Mouse (Mus musculus): ENCODE data around the gene Ssc4d. TPM values are rescaled to one million over a fixed set of nuclear protein-coding genes. Genes with fewer than 3 reads are reported as not detected.
A peak's percentile ranks its signal among the peaks of the same experiment; 100 is the strongest.

The Ssc4d gene
- polyA plus RNA-seq, 1 experiment from 2014 or later: 1.0 TPM

DNA sequence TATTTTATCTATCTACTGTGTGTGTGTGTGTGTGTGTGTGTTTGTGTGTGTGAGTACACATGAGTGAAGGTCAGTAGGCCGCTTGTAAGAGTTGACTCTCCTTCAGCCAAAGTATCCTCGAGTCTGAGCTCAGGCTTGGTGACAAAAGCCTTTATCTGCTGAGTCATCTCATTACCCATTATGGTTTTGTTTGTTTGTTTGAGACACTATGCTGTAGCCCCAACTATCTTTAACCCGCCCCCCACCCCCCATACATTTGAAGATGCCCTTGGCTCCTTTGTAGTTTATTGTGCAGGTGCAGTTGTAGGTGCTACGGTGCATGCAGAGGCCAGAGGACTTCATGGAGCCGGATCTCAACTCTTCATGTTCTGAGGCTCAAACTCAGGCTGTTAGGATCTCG lies 26.9 kb upstream of the Ssc4d start:
- 85% methylated on average over 6 of the region's 6 CpGs for WGBS

DNA sequence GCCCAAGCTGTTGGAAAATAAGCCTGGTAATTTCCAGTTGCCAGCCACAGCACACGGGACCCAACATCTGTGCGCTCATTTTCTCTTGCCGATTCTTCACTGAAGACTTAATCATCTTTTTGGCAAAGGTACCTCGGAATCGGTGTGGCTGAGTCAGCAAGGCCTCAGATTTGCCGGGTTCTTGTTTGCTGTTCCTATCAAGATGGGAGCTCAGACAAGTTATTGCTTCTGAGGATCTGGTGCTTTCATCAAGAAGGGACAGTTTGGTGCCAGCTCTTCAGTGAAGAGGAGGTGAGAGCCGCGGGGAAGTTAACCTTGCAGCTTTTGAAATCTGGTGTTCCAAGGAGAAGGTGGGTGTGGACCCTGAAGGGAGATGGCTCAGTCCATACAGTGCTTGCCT lies 21.8 kb upstream of the Ssc4d start:
- no peak for ATAC-seq (ENCODE audit: extremely low read depth, insufficient number of reproducible peaks, low FRiP score, low TSS enrichment)
- Histone ChIP-seq H3K4me2 (peak overlapping the region; percentile 92), H3K4me1 (peaks cover 13% of the 10 kb centered on the region), H3K36me3 (peaks cover 48% of the 10 kb centered on the region), H3K4me3 (peak overlapping the region; percentile 84; the same call in 1 of the 2 replicates), H3K9me3 (no peaks in the 10 kb centered on the region), H3K9ac (peak overlapping the region; percentile 93), H3K27me3 (replicated peaks) (no peaks in the 10 kb centered on the region), H3K27ac (replicated peaks) (no peak overlapping the region)
- WGBS: 79% methylated on average over 8 of the region's 8 CpGs

More for the DNA sequence above, 26.9 kb upstream of the Ssc4d start:
- H3K4me2 ChIP-seq: no peak overlapping the region
- H3K4me1 ChIP-seq: peaks cover 30% of the 10 kb centered on the region
- no peak for ATAC-seq (ENCODE audit: extremely low read depth, insufficient number of reproducible peaks, low FRiP score, low TSS enrichment)
- no peaks in the 10 kb centered on the region for H3K9me3 ChIP-seq
- H3K4me3 ChIP-seq: no peak overlapping the region
- H3K36me3 ChIP-seq: peaks cover 59% of the 10 kb centered on the region
- H3K27ac ChIP-seq (replicated peaks): no peak overlapping the region
- no peak overlapping the region for H3K9ac ChIP-seq
- no peaks in the 10 kb centered on the region for H3K27me3 ChIP-seq (replicated peaks)

DNA sequence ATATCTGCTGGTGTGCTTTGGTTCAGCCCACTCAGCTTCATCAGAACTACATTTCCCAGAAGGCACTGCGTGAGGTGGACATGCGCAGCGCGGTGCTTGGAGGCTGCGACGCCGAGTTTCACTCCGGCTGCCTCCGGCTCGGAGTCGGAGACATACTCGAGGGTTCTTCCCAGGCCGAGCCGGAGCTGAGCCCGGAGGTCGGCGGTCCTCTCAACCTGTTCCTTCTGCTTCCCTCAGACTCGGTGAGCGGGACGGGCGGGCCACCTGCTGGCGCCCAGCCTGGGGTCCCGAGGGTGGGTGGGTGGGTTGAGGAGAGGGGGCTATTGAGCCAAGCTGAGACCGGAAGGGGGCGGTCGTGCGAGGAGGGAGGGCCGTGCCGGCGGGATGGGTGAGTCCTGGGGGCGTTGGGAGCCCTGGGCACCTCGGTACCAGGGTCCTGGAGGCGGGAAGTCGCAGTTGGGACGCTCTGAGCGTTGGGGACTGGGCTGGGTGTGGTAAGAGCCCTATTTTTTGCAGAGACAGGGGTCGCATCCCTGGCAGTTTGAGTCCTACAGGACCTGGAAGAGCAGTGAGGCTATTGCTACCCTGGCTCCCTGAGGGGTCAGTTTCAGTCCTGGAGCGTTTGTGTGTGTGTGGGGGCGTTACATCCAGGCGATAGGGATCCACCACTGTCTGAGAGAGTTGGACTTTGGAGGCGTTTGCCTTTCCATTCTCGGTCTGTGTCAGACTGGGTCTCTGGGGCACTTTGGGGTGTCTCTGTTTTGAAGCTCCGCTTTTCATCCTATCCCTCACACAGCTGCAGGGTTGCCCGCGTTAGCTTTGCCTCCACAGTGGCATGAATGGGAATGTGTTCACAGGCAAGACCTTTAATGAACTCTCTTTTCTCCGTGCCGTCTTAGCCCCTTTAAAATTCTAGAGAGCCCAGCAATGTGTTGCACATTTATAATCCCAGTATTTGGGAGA lies 20.7 kb upstream of the Ssc4d start, which contains the start of gene Dtx2:
Dtx2 (plus strand) TSS at position 76 of the 963 bp plus-strand sequence.
- H3K36me3 ChIP-seq: peaks cover 40% of the 10 kb centered on the region
- peak within 1 kb of the TSS; percentile 93 for H3K9ac ChIP-seq
- H3K9me3 ChIP-seq: no peaks in the 10 kb centered on the region
- peak; percentile 79; the same call in 1 of the 2 replicates for ATAC-seq (ENCODE audit: extremely low read depth, insufficient number of reproducible peaks, low FRiP score, low TSS enrichment)
- H3K4me2 ChIP-seq: peak within 1 kb of the TSS; percentile 92
- H3K27ac ChIP-seq (replicated peaks): peak within 1 kb of the TSS; percentile 87
- H3K4me3 ChIP-seq: peak within 1 kb of the TSS; percentile 84
- H3K4me1 ChIP-seq: peaks cover 13% of the 10 kb centered on the region
- 2% methylated on average over 46 of the region's 47 CpGs for WGBS
- H3K27me3 ChIP-seq (replicated peaks): no peaks in the 10 kb centered on the region

DNA sequence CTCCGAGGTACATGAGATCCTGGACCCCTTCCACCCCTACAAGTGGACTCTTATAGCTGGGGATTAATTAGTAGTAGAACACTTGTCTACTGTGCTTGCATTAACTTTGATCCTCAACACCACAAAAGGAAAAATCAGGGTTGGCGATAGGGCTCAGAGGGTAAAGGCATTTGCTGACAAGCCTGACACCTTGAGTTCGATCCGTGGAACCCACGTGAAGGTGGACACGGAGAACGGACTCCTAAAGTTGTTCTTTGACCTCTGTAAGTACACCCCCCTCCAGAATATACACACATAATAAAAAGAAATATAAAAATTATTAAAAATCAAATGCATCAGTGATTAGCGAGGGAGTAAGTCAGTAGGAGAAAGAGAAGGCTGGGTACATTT lies 20.0 kb upstream of the Ssc4d start:
- Histone ChIP-seq H3K36me3 (peaks cover 33% of the 10 kb centered on the region), H3K9me3 (no peaks in the 10 kb centered on the region), H3K9ac (no peak overlapping the region), H3K4me3 (peak overlapping the region; percentile 84; the same call in 1 of the 2 replicates), H3K4me2 (peak overlapping the region; percentile 92; the same call in 1 of the 2 replicates), H3K27me3 (replicated peaks) (no peaks in the 10 kb centered on the region), H3K27ac (replicated peaks) (no peak overlapping the region), H3K4me1 (peaks cover 13% of the 10 kb centered on the region)
- 56% methylated on average over 8 of the region's 8 CpGs for WGBS
- ATAC-seq (ENCODE audit: extremely low read depth, insufficient number of reproducible peaks, low FRiP score, low TSS enrichment): 0 out of 2 replicates have a peak, but pooled peaks have one; percentile 20

DNA sequence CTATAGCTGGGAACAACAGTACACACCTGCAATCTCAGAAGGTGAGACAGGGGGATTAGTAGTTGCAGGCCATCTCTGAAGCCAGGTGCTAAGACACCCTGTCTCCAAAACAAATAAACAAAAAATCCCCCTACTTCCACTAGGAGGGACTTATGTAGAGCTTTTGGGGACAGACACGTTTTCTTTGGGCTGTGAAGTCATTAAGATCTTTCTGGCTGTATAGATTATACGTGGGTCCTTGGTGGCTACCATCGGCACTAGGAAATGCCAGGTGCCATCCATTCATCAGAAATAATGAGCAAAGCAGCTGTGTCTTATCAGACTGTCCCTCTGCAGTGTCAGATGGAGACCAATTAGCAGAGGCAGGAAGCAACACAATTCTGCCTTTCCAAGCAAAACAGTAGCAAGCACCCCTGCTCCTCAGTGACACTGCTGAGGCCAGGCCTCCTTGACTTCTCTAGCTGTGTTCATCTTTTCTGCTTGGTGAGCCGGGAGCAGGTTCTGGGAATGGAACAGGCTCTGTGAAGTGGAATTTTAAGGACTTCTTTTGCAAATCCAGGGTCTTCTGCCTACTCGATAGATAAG lies 19.1 kb upstream of the Ssc4d start:
- Histone ChIP-seq H3K4me3 (no peak overlapping the region), H3K9me3 (no peaks in the 10 kb centered on the region), H3K27ac (replicated peaks) (no peak overlapping the region), H3K4me1 (peaks cover 13% of the 10 kb centered on the region), H3K9ac (no peak overlapping the region), H3K4me2 (no peak overlapping the region), H3K36me3 (peaks cover 24% of the 10 kb centered on the region), H3K27me3 (replicated peaks) (no peaks in the 10 kb centered on the region)
- WGBS: 45% methylated on average over 5 of the region's 5 CpGs
- no peak for ATAC-seq (ENCODE audit: extremely low read depth, insufficient number of reproducible peaks, low FRiP score, low TSS enrichment)

DNA sequence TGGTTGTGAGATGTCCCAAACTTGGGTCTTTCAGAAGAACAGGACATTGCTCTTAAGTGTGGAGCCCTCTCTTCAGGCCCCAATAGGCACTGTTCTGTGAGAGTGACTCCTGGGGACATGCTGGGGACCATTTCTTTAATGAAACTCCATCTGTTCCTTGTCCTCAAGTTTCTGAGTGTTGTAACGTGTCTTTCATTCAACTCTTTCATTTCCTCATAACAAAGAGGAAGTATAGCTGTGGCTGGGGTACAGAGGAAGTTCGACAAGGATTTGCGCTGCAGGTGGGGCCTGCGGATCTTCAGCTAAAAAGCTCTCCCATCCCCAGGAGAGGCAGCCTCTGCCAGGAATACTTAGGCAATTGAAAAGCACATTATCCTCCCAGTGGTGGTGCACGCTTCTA lies 16.3 kb upstream of the Ssc4d start:
- H3K27me3 ChIP-seq (replicated peaks): no peaks in the 10 kb centered on the region

DNA sequence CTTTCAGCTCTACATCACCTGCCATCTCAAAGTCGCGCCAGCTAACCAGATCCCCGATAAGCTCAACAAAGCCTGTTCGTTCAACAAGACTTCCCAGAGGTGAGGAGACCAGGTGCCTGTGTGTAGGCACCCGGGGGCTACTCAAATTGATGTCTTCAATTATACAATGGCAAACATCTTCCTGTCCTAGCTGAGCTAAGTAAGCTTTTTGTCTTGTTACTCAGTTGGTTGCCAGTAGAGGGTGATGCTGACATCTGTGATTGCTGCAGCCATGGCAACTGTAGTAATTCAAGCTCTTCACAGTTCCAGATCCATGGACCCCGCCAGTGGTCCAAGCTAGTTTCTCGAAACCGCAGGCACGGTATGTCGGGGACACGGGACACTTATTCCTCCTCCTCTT lies 12.9 kb upstream of the Ssc4d start:
- Histone ChIP-seq H3K27ac (replicated peaks) (no peak overlapping the region), H3K36me3 (no peaks in the 10 kb centered on the region), H3K4me3 (no peak overlapping the region), H3K9ac (no peak overlapping the region), H3K4me2 (no peak overlapping the region), H3K27me3 (replicated peaks) (peaks cover 8% of the 10 kb centered on the region; the same call in 1 of the 2 replicates), H3K9me3 (no peaks in the 10 kb centered on the region), H3K4me1 (no peaks in the 10 kb centered on the region)
- 45% methylated on average over 11 of the region's 11 CpGs for WGBS
- no peak for ATAC-seq (ENCODE audit: extremely low read depth, insufficient number of reproducible peaks, low FRiP score, low TSS enrichment)

More for the DNA sequence above, 16.3 kb upstream of the Ssc4d start:
- no peaks in the 10 kb centered on the region for H3K9me3 ChIP-seq
- H3K4me1 ChIP-seq: peaks cover 4% of the 10 kb centered on the region
- WGBS: 57% methylated on average over 5 of the region's 5 CpGs
- H3K9ac ChIP-seq: no peak overlapping the region
- H3K4me2 ChIP-seq: no peak overlapping the region
- H3K4me3 ChIP-seq: no peak overlapping the region
- no peak for ATAC-seq (ENCODE audit: extremely low read depth, insufficient number of reproducible peaks, low FRiP score, low TSS enrichment)
- no peak overlapping the region for H3K27ac ChIP-seq (replicated peaks)
- no peaks in the 10 kb centered on the region for H3K36me3 ChIP-seq

DNA sequence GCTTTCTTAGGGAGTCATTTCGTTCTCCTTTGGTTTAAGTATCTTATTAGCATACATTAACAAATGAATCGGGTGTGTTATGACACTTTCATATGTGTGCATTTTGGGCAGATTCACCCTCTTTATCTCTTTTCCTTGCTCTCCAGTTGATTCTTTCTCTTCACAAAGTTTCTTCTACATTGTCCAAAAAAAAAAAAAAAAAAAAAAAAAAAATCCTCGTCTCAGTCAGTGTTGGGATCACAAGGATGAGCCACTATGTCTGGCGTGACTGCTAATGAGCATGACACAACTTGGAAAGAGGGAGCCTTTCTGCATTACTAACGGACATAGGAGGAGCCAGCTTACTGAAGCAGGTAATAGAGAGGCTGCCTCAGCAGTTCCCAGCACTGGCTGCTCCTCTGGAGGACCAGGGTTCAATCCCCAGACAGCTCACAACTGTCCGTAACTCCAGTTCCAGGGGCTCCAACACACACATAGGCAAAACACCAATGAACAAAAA lies 10.3 kb upstream of the Ssc4d start:
- Histone ChIP-seq H3K9me3 (no peaks in the 10 kb centered on the region), H3K4me3 (no peak overlapping the region), H3K4me2 (no peak overlapping the region), H3K4me1 (no peaks in the 10 kb centered on the region), H3K36me3 (no peaks in the 10 kb centered on the region), H3K27ac (replicated peaks) (no peak overlapping the region), H3K9ac (no peak overlapping the region), H3K27me3 (replicated peaks) (peaks cover 8% of the 10 kb centered on the region; the same call in 1 of the 2 replicates)
- no peak for ATAC-seq (ENCODE audit: extremely low read depth, insufficient number of reproducible peaks, low FRiP score, low TSS enrichment)
- 64% methylated on average over 6 of the region's 6 CpGs for WGBS

DNA sequence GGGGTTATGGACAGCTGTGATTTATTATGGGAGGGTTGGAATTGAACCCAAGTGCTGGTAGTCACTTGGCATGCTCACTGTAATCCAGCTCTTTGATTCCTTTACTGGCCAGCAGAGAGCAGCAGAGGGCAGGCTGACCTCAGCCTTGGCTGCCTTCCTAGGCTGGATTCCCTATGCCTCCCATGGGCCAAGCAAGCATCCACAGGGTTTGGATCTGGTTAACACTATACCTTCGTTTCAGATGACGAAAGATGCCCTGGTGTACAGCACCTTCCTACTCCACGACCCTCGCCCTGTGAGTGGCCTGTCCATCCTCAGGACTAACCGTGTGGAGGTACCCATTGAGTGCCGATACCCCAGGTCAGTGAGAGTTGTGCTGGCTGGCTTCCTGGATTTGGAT lies 8.1 kb upstream of the Ssc4d start:
- Histone ChIP-seq H3K9me3 (no peaks in the 10 kb centered on the region), H3K27ac (replicated peaks) (no peak overlapping the region), H3K4me2 (no peak overlapping the region), H3K4me1 (no peaks in the 10 kb centered on the region), H3K9ac (no peak overlapping the region), H3K27me3 (replicated peaks) (peaks cover 8% of the 10 kb centered on the region; the same call in 1 of the 2 replicates), H3K4me3 (no peak overlapping the region), H3K36me3 (no peaks in the 10 kb centered on the region)
- 37% methylated on average over 6 of the region's 6 CpGs for WGBS
- ATAC-seq (ENCODE audit: extremely low read depth, insufficient number of reproducible peaks, low FRiP score, low TSS enrichment): no peak

DNA sequence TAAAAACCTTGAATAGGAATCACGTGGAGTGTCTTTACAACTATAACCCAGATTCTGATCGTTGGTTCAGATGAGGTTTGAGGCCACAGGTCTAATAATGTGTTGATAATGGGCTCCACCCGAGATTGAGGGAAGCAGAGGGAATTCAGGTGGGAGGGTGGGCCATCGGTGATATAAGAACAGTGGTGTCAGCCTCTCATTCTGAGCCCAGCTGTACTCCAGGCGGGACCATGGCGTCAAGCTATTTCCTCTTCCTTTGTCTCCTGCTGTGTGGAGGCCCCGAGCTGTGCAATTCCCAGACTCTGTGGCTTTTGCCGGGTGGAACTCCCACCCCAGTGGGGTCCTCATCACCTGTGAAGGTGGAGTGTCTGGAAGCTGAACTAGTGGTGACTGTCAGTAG lies 5.6 kb upstream of the Ssc4d start, which contains the start of gene Zp3:
Zp3 (plus strand) TSS at position 196 of the 400 bp plus-strand sequence.
- H3K4me1 ChIP-seq: no peaks in the 10 kb centered on the region
- no peak within 1 kb of the TSS for H3K4me2 ChIP-seq
- no peak for ATAC-seq (ENCODE audit: extremely low read depth, insufficient number of reproducible peaks, low FRiP score, low TSS enrichment)
- WGBS: 61% methylated on average over 8 of the region's 8 CpGs
- H3K9ac ChIP-seq: no peak within 1 kb of the TSS
- no peak within 1 kb of the TSS for H3K27ac ChIP-seq (replicated peaks)
- H3K9me3 ChIP-seq: no peaks in the 10 kb centered on the region
- peaks cover 8% of the 10 kb centered on the region; the same call in 1 of the 2 replicates for H3K27me3 ChIP-seq (replicated peaks)
- H3K4me3 ChIP-seq: no peak within 1 kb of the TSS
- H3K36me3 ChIP-seq: no peaks in the 10 kb centered on the region

DNA sequence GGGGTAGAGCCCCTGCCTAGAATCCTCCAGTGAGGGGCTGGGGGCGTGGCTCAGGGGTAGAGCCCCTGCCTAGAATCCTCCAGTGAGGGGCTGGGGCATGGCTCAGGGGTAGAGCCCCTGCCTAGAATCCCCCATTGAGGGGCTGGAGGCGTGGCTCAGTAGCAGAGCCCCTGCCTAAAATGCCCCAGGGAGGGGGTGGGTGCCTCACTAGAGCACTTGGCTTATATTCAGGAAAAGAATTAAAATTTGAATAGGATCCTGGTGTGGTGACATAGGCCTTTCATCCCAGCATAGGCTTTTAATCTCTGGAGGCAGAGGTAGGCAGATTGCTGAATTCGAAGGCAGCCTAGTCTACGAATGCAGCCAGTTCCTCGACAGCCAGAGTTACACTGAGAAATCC lies 5.0 kb upstream of the Ssc4d start:
- Histone ChIP-seq H3K4me3 (no peak overlapping the region), H3K27me3 (replicated peaks) (peaks cover 8% of the 10 kb centered on the region; the same call in 1 of the 2 replicates), H3K9me3 (no peaks in the 10 kb centered on the region), H3K36me3 (no peaks in the 10 kb centered on the region), H3K4me1 (no peaks in the 10 kb centered on the region), H3K4me2 (no peak overlapping the region), H3K9ac (no peak overlapping the region), H3K27ac (replicated peaks) (no peak overlapping the region)
- no peak for ATAC-seq (ENCODE audit: extremely low read depth, insufficient number of reproducible peaks, low FRiP score, low TSS enrichment)
- 75% methylated on average over 5 of the region's 5 CpGs for WGBS
